12 mouse cellular contexts compared by ENCODE assay signal in the genomic region with DNA sequence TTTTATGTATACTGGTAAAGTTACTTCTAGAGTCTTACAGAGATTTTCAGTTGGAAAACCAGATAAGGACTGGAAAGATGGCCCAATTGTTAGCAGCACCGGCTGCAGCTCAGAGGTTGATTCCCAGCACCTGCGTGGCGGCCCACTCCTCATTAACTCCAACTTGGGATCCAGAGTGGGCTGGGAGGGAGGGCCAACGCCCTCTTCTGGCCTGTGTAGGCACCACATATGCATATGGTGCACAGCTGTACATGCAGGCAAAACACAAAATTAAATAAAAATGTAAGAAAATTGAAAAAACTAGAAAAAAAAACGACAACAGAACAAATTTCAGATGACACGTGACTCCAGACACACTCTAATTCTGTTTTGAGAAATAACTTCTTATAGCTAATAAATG. TPM values are rescaled to one million over a fixed set of nuclear protein-coding genes. Genes with fewer than 3 reads are reported as not detected.
DNase-seq lines count a peak whose midpoint lies in the region; ATAC-seq lines count a peak whose summit lies in the region.
"Had no signal": no experiment of that assay in that cellular context is flagged by ENCODE, and none has a peak within 500 bp of the region (broad histone marks: within the 10 kb centered on the region; RNA-seq: fewer than 3 reads in every experiment).

No protein-coding gene starts in this region.

- no peaks in the 10 kb centered on the region for H3K36me3 ChIP-seq in forebrain, embryonic 14.5 days (ENCODE audit: control insufficient read depth, insufficient read depth, low read length)
- no peaks in the 10 kb centered on the region for H3K36me3 ChIP-seq in forebrain, embryonic 13.5 days (ENCODE audit: poor library complexity, severe bottlenecking)
- peaks cover 17% of the 10 kb centered on the region for H3K36me3 ChIP-seq in liver, embryonic 12.5 days
- H3K36me3 ChIP-seq in liver, embryonic 11.5 days (ENCODE audit: control insufficient read depth, insufficient read depth, low read length): no peaks in the 10 kb centered on the region
- no peaks in the 10 kb centered on the region for H3K36me3 ChIP-seq in neural tube, embryonic 14.5 days (ENCODE audit: control insufficient read depth, insufficient read depth, low read length)
- H3K36me3 ChIP-seq: heart, embryonic 12.5 days had no signal

- H3K4me1 ChIP-seq in forebrain, embryonic 14.5 days (ENCODE audit: control insufficient read depth, insufficient read depth, low read length): peaks cover 18% of the 10 kb centered on the region
- peaks cover 24% of the 10 kb centered on the region for H3K4me1 ChIP-seq in forebrain, embryonic 13.5 days
- peaks cover 34% of the 10 kb centered on the region for H3K4me1 ChIP-seq in liver, embryonic 12.5 days
- H3K4me1 ChIP-seq in liver, embryonic 11.5 days (replicated peaks; ENCODE audit: control insufficient read depth, insufficient read depth, low read length): peaks cover 16% of the 10 kb centered on the region
- H3K4me1 ChIP-seq in neural tube, embryonic 14.5 days (ENCODE audit: control insufficient read depth, insufficient read depth, low read length): peaks cover 26% of the 10 kb centered on the region

- WGBS in forebrain, embryonic 14.5 days: 64% methylated on average over 6 of the region's 6 CpGs
- 63% methylated on average over 6 of the region's 6 CpGs for WGBS in forebrain, embryonic 13.5 days
- WGBS in liver, embryonic 12.5 days (ENCODE audit: insufficient replicate concordance): 40% methylated on average over 6 of the region's 6 CpGs
- 61% methylated on average over 6 of the region's 6 CpGs for WGBS in liver, embryonic 11.5 days
- WGBS in neural tube, embryonic 14.5 days: 64% methylated on average over 6 of the region's 6 CpGs

- H3K27ac ChIP-seq in forebrain, embryonic 14.5 days (ENCODE audit: low read depth, low read length): no peak overlapping the region
- H3K27ac ChIP-seq in forebrain, embryonic 13.5 days: no peak overlapping the region
- H3K27ac ChIP-seq in liver, embryonic 12.5 days: no peak overlapping the region
- no peak overlapping the region for H3K27ac ChIP-seq in liver, embryonic 11.5 days (ENCODE audit: low read depth, low read length)
- H3K27ac ChIP-seq in neural tube, embryonic 14.5 days (ENCODE audit: low read depth, low read length): no peak overlapping the region

- peak; percentile 14 for DNase-seq in forebrain, embryonic 14.5 days (ENCODE audit: low spot score)
- DNase-seq in liver, embryonic 11.5 days (ENCODE audit: low spot score): no peak
- peak; percentile 26 for DNase-seq in embryo, embryonic 10.5 days (ENCODE audit: low spot score)
- no peak for DNase-seq in frontal cortex, postnatal 14 days (ENCODE audit: low spot score in 2 of 2)
- DNase-seq in urinary bladder, postnatal 10 days (ENCODE audit: low spot score): no peak
- DNase-seq: adrenal gland, postnatal 14 days; right cerebral cortex, adult 18-20 months had no signal

- H3K9ac ChIP-seq in forebrain, embryonic 14.5 days (ENCODE audit: low read length): no peak overlapping the region
- H3K9ac ChIP-seq in forebrain, embryonic 13.5 days: no peak overlapping the region
- H3K9ac ChIP-seq in liver, embryonic 12.5 days: no peak overlapping the region
- no peak overlapping the region for H3K9ac ChIP-seq in liver, embryonic 11.5 days (ENCODE audit: low read depth, low read length)
- H3K9ac ChIP-seq in neural tube, embryonic 14.5 days (replicated peaks; ENCODE audit: low read depth, low read length): no peak overlapping the region

- H3K4me3 ChIP-seq in forebrain, embryonic 14.5 days (ENCODE audit: low read depth, low read length): no peak overlapping the region
- no peak overlapping the region for H3K4me3 ChIP-seq in forebrain, embryonic 13.5 days
- H3K4me3 ChIP-seq in liver, embryonic 12.5 days: no peak overlapping the region
- no peak overlapping the region for H3K4me3 ChIP-seq in liver, embryonic 11.5 days (ENCODE audit: low read depth, low read length)
- H3K4me3 ChIP-seq in neural tube, embryonic 14.5 days (ENCODE audit: low read depth, low read length): peak overlapping the region; percentile 90; the same call in 1 of the 2 replicates

- no peaks in the 10 kb centered on the region for H3K9me3 ChIP-seq in forebrain, embryonic 14.5 days (replicated peaks; ENCODE audit: control insufficient read depth, low read length)
- H3K9me3 ChIP-seq in forebrain, embryonic 13.5 days (replicated peaks): no peaks in the 10 kb centered on the region
- no peaks in the 10 kb centered on the region for H3K9me3 ChIP-seq in liver, embryonic 12.5 days (replicated peaks)
- no peaks in the 10 kb centered on the region for H3K9me3 ChIP-seq in liver, embryonic 11.5 days (ENCODE audit: control insufficient read depth, low read length)
- H3K9me3 ChIP-seq in neural tube, embryonic 14.5 days (ENCODE audit: control insufficient read depth, low read length): no peaks in the 10 kb centered on the region
- H3K9me3 ChIP-seq: heart, embryonic 12.5 days had no signal

- no peaks in the 10 kb centered on the region for H3K27me3 ChIP-seq in forebrain, embryonic 14.5 days (replicated peaks; ENCODE audit: control insufficient read depth, insufficient read depth, low read length)
- no peaks in the 10 kb centered on the region for H3K27me3 ChIP-seq in forebrain, embryonic 13.5 days
- H3K27me3 ChIP-seq in liver, embryonic 12.5 days (replicated peaks): no peaks in the 10 kb centered on the region
- no peaks in the 10 kb centered on the region for H3K27me3 ChIP-seq in liver, embryonic 11.5 days (replicated peaks; ENCODE audit: control insufficient read depth, insufficient read depth, low read length)
- no peaks in the 10 kb centered on the region; the same call in 1 of the 2 replicates for H3K27me3 ChIP-seq in neural tube, embryonic 14.5 days (ENCODE audit: control insufficient read depth, insufficient read depth, low read length)
- H3K27me3 ChIP-seq: CH12.LX; heart, embryonic 12.5 days had no signal

- ATAC-seq in forebrain, embryonic 14.5 days: no peak
- no peak for ATAC-seq in forebrain, embryonic 13.5 days
- ATAC-seq in liver, embryonic 12.5 days: no peak
- ATAC-seq in liver, embryonic 11.5 days (replicated peaks; ENCODE audit: low FRiP score): no peak
- no peak for ATAC-seq in neural tube, embryonic 14.5 days (ENCODE audit: low read depth)

- no peak overlapping the region; the same call in 1 of the 2 replicates for H3K4me2 ChIP-seq in forebrain, embryonic 14.5 days (ENCODE audit: low read length)
- H3K4me2 ChIP-seq in forebrain, embryonic 13.5 days: no peak overlapping the region
- peak overlapping the region; percentile 84; the same call in 1 of the 2 replicates for H3K4me2 ChIP-seq in liver, embryonic 12.5 days
- no peak overlapping the region for H3K4me2 ChIP-seq in liver, embryonic 11.5 days
- no peak overlapping the region for H3K4me2 ChIP-seq in neural tube, embryonic 14.5 days (ENCODE audit: low read depth, low read length)

RNA-seq across cellular contexts. Expression of gene Map4k5, which starts 0.9 kb away (rescaled TPM):
- 30.5 and 34.0 TPM in 2 replicates for polyA plus RNA-seq in forebrain, embryonic 14.5 days (2014; fragmentation: Nextera tagmentation; extraction: Ambion mirVana)
- polyA plus RNA-seq in forebrain, embryonic 13.5 days (2015; fragmentation: Nextera tagmentation; extraction: Ambion mirVana): 24.2 and 24.4 TPM in 2 replicates
- 31.8 and 34.1 TPM in 2 replicates for polyA plus RNA-seq in liver, embryonic 12.5 days (2016; fragmentation: Nextera tagmentation; extraction: Ambion mirVana)
- 21.5 and 26.8 TPM in 2 replicates for polyA plus RNA-seq in liver, embryonic 11.5 days (2014; fragmentation: Nextera tagmentation; extraction: Ambion mirVana)
- polyA plus RNA-seq in neural tube, embryonic 14.5 days (2014; fragmentation: Nextera tagmentation; extraction: Ambion mirVana): 35.3 and 42.7 TPM in 2 replicates

RNA-seq across cellular contexts. Expression of gene Atl1, which starts 1.5 kb away (rescaled TPM):
- polyA plus RNA-seq in forebrain, embryonic 14.5 days (2014; fragmentation: Nextera tagmentation; extraction: Ambion mirVana): 106 and 136 TPM in 2 replicates
- polyA plus RNA-seq in forebrain, embryonic 13.5 days (2015; fragmentation: Nextera tagmentation; extraction: Ambion mirVana): 80.6 and 83.8 TPM in 2 replicates
- polyA plus RNA-seq in liver, embryonic 12.5 days (2016; fragmentation: Nextera tagmentation; extraction: Ambion mirVana): 1.7 and 2.2 TPM in 2 replicates
- 1.0 and 1.5 TPM in 2 replicates for polyA plus RNA-seq in liver, embryonic 11.5 days (2014; fragmentation: Nextera tagmentation; extraction: Ambion mirVana)
- polyA plus RNA-seq in neural tube, embryonic 14.5 days (2014; fragmentation: Nextera tagmentation; extraction: Ambion mirVana): 145 and 166 TPM in 2 replicates

Comparison
In these comparisons a context has a peak if more than half of its experiments do, and no peak if none do; other contexts are left out.
1. DNase-seq: peak in forebrain, embryonic 14.5 days (single experiment) and embryo, embryonic 10.5 days (single experiment); none in liver, embryonic 11.5 days (single experiment), frontal cortex, postnatal 14 days (0 of 2) and urinary bladder, postnatal 10 days (single experiment).
2. RNA of gene Atl1, which starts 1.5 kb away (polyA plus RNA-seq): 145 to 166 TPM in neural tube, embryonic 14.5 days, 106 to 136 TPM in forebrain, embryonic 14.5 days and 80.6 to 83.8 TPM in forebrain, embryonic 13.5 days; 1.7 to 2.2 TPM in liver, embryonic 12.5 days and 1.0 to 1.5 TPM in liver, embryonic 11.5 days; every median in the first group is over 10 times any median in the second.